Mouse (Mus musculus) E14TG2a.4 (cell line): ENCODE data around the gene Pheta2.

Experiments
- H3K27me3 ChIP-seq: 2 replicates; pipeline ENCODE4 v1.6.1; 2014; ENCODE audit warnings: low read length, control low read depth; ENCODE audit not compliant: insufficient read depth
- H3K36me3 ChIP-seq: 2 replicates; pipeline ENCODE4 v1.6.1; 2014; ENCODE audit warnings: low read length, control low read depth; ENCODE audit not compliant: insufficient read depth
- H3K4me1 ChIP-seq: replicated peaks from 2 replicates; pipeline ENCODE4 v1.6.1; 2014; ENCODE audit warnings: low read depth, low read length, control low read depth
- H3K4me3 ChIP-seq: replicated peaks from 2 replicates; pipeline ENCODE4 v1.5.1; 2014; ENCODE audit warnings: mild to moderate bottlenecking, low read length
- H3K9me3 ChIP-seq: 2 replicates; pipeline ENCODE4 v1.6.1; 2014; ENCODE audit warnings: low read length, control low read depth
- CTCF ChIP-seq: conservative IDR thresholded peaks from 2 replicates; pipeline ENCODE4 v1.5.1; 2014; ENCODE audit warnings: low read length
- NANOG ChIP-seq: IDR thresholded peaks from 2 replicates; pipeline ENCODE4 v1.6.1; 2014; ENCODE audit warnings: borderline replicate concordance, low read length, mixed read lengths
- POU5F1 ChIP-seq: IDR thresholded peaks from 2 replicates; pipeline ENCODE4 v1.6.1; 2014; ENCODE audit warnings: low read length, borderline replicate concordance

Pheta2 gene

GRCm38 (mm10) chr15:82317839-82318238 lies 20.9 kb upstream of the Pheta2 start:
- peaks cover 4% of the 10 kb centered on the region for H3K4me1 ChIP-seq
- H3K27me3 ChIP-seq = no peaks in the 10 kb centered on the region
- no peak overlapping the region for H3K4me3 ChIP-seq
- TF ChIP-seq CTCF (no peak), NANOG (no peak), POU5F1 (no peak)
- H3K9me3 ChIP-seq = peaks cover 25% of the 10 kb centered on the region
- H3K36me3 ChIP-seq = no peaks in the 10 kb centered on the region

DNA sequence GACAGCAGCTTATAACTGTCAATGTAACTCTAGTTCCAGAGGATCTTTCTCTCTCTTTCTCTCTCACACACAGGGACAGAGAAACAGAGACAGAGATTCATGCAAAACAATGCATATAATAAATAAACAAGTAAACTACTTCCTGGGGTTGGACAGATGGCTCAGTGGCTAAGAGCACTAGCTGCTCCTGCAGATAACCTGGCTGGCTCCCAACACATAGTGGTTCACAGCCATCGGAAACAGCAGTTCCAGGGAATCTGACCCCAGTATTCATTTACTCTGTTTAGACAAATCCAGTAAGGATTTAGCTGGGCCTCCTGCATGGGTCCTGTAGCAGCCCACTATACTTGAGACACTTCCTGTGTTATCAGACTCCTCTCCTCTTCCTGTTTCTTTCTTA lies 19.1 kb upstream of the Pheta2 start:
- TF ChIP-seq POU5F1 = no peak
- no peak for TF ChIP-seq CTCF
- no peak for TF ChIP-seq NANOG

DNA sequence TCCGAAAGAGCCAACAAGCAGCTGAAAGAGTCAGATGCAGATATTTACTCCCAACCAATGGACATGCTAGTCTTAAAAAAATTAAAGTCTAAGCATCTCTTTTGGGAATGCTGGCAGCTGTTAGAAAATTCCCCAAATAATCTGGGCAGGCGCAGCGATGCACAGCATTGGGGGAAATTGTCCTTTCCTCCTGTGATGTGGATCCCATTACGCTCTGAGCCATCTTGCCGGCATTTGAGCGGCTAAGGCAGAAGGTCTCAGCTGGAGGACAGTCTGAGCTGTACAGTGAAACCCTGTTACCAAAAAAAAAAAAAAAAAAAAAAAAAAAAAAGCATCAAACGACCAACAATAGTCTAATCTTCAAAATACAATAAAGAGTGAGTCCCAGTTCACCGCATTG lies 16.5 kb upstream of the Pheta2 start:
- H3K27me3 ChIP-seq = no peaks in the 10 kb centered on the region
- peaks cover 16% of the 10 kb centered on the region for H3K4me1 ChIP-seq
- peaks cover 7% of the 10 kb centered on the region; the same call in 1 of the 2 replicates for H3K9me3 ChIP-seq
- H3K4me3 ChIP-seq = no peak overlapping the region
- H3K36me3 ChIP-seq = no peaks in the 10 kb centered on the region
- TF ChIP-seq CTCF = no peak
- TF ChIP-seq NANOG = no peak
- TF ChIP-seq POU5F1 = no peak

More for the DNA sequence above, 19.1 kb upstream of the Pheta2 start:
- no peaks in the 10 kb centered on the region for H3K36me3 ChIP-seq
- peaks cover 7% of the 10 kb centered on the region for H3K4me1 ChIP-seq
- no peaks in the 10 kb centered on the region for H3K27me3 ChIP-seq
- H3K4me3 ChIP-seq = no peak overlapping the region
- peaks cover 25% of the 10 kb centered on the region for H3K9me3 ChIP-seq

GRCm38 (mm10) chr15:82325382-82325781 lies 13.4 kb upstream of the Pheta2 start:
- H3K9me3 ChIP-seq = peaks cover 6% of the 10 kb centered on the region; the same call in 1 of the 2 replicates
- peaks cover 16% of the 10 kb centered on the region for H3K36me3 ChIP-seq
- peaks cover 22% of the 10 kb centered on the region for H3K4me1 ChIP-seq

DNA sequence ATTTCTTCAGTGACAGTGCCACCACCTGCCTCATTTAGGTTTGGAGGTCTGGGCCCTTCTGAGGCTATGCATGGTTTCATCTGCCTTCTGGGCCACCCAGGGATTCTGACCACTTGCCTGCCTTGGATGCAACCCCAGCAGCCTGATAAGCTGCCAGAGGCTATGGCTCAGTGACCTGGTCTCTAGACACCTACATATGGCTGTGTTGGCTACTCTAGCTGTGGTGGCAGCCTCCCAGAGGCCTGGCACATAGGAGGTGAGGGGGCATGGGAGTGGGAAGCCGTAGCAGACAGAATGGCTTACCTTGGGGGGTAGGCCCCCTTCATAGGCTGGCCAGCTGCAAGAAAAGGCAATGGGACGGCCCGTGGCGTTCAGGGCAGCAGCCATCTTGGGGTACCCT lies 3.5 kb upstream of the Pheta2 start:
- H3K9me3 ChIP-seq = no peaks in the 10 kb centered on the region
- H3K36me3 ChIP-seq = peaks cover 54% of the 10 kb centered on the region
- H3K27me3 ChIP-seq = peaks cover 9% of the 10 kb centered on the region
- TF ChIP-seq POU5F1 (no peak), CTCF (no peak), NANOG (no peak)
- no peak overlapping the region for H3K4me3 ChIP-seq
- H3K4me1 ChIP-seq = peaks cover 53% of the 10 kb centered on the region

More at GRCm38 (mm10) chr15:82325382-82325781, 13.4 kb upstream of the Pheta2 start:
- TF ChIP-seq CTCF (no peak), NANOG (no peak), POU5F1 (no peak)
- H3K4me3 ChIP-seq = no peak overlapping the region
- no peaks in the 10 kb centered on the region for H3K27me3 ChIP-seq

GRCm38 (mm10) chr15:82336629-82337028 lies 2.1 kb upstream of the Pheta2 start:
- Histone ChIP-seq H3K9me3 (no peaks in the 10 kb centered on the region), H3K27me3 (peaks cover 24% of the 10 kb centered on the region), H3K36me3 (peaks cover 44% of the 10 kb centered on the region), H3K4me3 (peak overlapping the region; percentile 32; the same call in 1 of the 2 replicates), H3K4me1 (peaks cover 59% of the 10 kb centered on the region)
- TF ChIP-seq NANOG = no peak
- no peak for TF ChIP-seq CTCF

GRCm38 (mm10) chr15:82337875-82338274 lies 867 bp upstream of the Pheta2 start:
- H3K4me3 ChIP-seq = peak overlapping the region; percentile 82
- peaks cover 66% of the 10 kb centered on the region for H3K4me1 ChIP-seq
- peaks cover 34% of the 10 kb centered on the region for H3K36me3 ChIP-seq

DNA sequence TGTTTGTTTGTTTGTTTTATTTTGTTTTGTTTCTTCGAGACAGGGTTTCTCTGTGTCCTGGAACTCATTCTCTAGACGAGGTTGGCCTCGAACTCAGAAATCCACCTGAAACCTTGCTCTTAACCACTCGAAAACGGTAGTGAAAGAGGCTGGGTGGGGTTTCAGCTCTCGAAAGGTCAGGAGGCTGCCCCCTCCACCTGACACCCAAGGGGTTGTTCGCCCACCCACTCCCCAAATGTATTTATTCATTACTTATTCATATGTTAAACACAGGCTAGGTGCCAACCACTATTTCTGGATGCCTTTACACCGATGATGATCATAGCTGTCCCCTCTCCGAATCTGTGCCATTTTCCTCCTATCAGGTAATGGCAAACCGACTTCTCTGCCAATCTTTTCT lies 408 bp downstream of the Pheta2 start:
- Histone ChIP-seq H3K27me3 (peaks cover 30% of the 10 kb centered on the region), H3K36me3 (peaks cover 28% of the 10 kb centered on the region), H3K9me3 (no peaks in the 10 kb centered on the region), H3K4me1 (peaks cover 73% of the 10 kb centered on the region), H3K4me3 (peak overlapping the region; percentile 82)
- no peak for TF ChIP-seq POU5F1

More at GRCm38 (mm10) chr15:82337875-82338274, 867 bp upstream of the Pheta2 start:
- TF ChIP-seq POU5F1 = no peak
- no peak for TF ChIP-seq NANOG
- no peak for TF ChIP-seq CTCF
- no peaks in the 10 kb centered on the region for H3K9me3 ChIP-seq
- H3K27me3 ChIP-seq = peaks cover 30% of the 10 kb centered on the region

DNA sequence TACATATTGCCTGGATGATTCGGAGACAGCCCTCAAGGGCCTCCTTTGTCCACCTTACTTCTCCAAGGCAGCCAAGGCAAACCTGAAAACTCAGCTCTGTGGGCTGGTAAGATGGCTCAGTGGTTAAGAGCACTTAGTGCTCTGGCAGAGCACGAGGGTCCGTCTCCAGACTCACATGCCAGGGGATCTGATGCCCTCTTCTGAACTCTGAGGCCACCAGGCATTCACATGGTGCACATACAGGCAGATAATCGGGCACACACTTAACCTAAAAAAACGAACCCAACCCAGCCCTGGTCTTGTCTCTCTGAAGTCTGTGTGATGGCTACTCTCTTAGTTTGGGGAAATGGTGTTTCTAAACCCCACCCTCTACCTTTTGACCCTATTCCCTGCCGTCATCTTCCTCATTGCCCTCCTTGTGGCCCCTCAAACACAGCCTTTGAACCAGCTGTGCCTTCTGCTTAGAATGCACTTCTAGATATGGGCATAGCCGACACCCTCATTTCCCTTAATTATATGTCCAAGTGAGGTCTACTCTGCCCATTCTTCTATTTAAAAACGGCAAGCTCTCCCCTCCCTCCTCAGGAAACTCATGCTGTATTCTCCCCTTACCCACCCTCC lies 1.0 kb downstream of the Pheta2 start:
- peaks cover 30% of the 10 kb centered on the region for H3K27me3 ChIP-seq
- H3K9me3 ChIP-seq = no peaks in the 10 kb centered on the region
- no peak for TF ChIP-seq CTCF
- TF ChIP-seq NANOG = no peak
- TF ChIP-seq POU5F1 = no peak
- H3K4me1 ChIP-seq = peaks cover 73% of the 10 kb centered on the region
- H3K36me3 ChIP-seq = peaks cover 23% of the 10 kb centered on the region
- H3K4me3 ChIP-seq = 0 out of 2 replicates have a peak overlapping the region, but pooled peaks have one; percentile 24
